Mouse (Mus musculus) CH12.LX (cell line): ENCODE measurements around the gene Ppfibp2. TPM values are rescaled to one million over a fixed set of nuclear protein-coding genes. Genes with fewer than 3 reads are reported as not detected.

Experiments
- DNase-seq: peaks from one replicate; pipeline ENCODE4 v3.0.0-alpha.2; 2013; ENCODE audit errors: extremely low read depth
- H3K27ac ChIP-seq: 2 replicates; pipeline ENCODE4 v1.5.1; 2012; ENCODE audit warnings: low read depth, mild to moderate bottlenecking, control low read depth, moderate library complexity; ENCODE audit not compliant: insufficient read depth
- H3K27me3 ChIP-seq: replicated peaks from 2 replicates; pipeline ENCODE3; 2012; ENCODE audit warnings: inconsistent platforms
- H3K36me3 ChIP-seq, 2 experiments: replicated peaks in 1 of 2; 2 replicates each; pipeline versions ENCODE3 to v1.6.1; 2012; ENCODE audit warnings: inconsistent platforms in 1 of 2, low read length in 1 of 2, mild to moderate bottlenecking in 1 of 2, mixed read lengths in 1 of 2, moderate library complexity in 1 of 2; ENCODE audit not compliant: control insufficient read depth in 1 of 2, insufficient read depth in 1 of 2
- H3K4me1 ChIP-seq, 2 experiments: 2 replicates each; pipeline ENCODE4 v1.6.1; 2012; ENCODE audit warnings: inconsistent platforms in 1 of 2, moderate library complexity in 1 of 2; ENCODE audit not compliant: insufficient read depth in 2 of 2, control insufficient read depth in 1 of 2
- H3K4me2 ChIP-seq: 2 replicates; pipeline ENCODE4 v1.6.1; 2012; ENCODE audit warnings: low read depth, mild to moderate bottlenecking, control low read depth; ENCODE audit not compliant: poor library complexity, insufficient read depth, severe bottlenecking
- H3K4me3 ChIP-seq, 3 experiments: fragments of 150-350 bp in 1 of 3; sonication (generic) in 1 of 3; replicated peaks in 1 of 3; 2 replicates each; pipeline versions ENCODE3 to v1.5.1; 2011 to 2012; ENCODE audit warnings: low read depth in 2 of 3, low read length in 2 of 3, mild to moderate bottlenecking in 2 of 3, moderate library complexity in 2 of 3, control low read depth in 1 of 3, improper control_type of control experiment in 1 of 3, inconsistent platforms in 1 of 3, mixed read lengths in 1 of 3; ENCODE audit not compliant: poor library complexity in 1 of 3
- H3K79me2 ChIP-seq: replicated peaks from 2 replicates; pipeline ENCODE4 v1.6.1; 2012; ENCODE audit warnings: mild to moderate bottlenecking, moderate library complexity; ENCODE audit not compliant: control insufficient read depth, poor library complexity, insufficient read depth, severe bottlenecking; ENCODE audit errors: extremely low read depth
- H3K9ac ChIP-seq: 2 replicates; pipeline ENCODE4 v1.6.1; 2012; ENCODE audit warnings: low read depth, mild to moderate bottlenecking, control low read depth, moderate library complexity; ENCODE audit not compliant: insufficient read depth
- H3K9me3 ChIP-seq: replicated peaks from 2 replicates; pipeline ENCODE3; 2012; ENCODE audit warnings: low read length, inconsistent platforms, mixed read lengths
- CHD1 ChIP-seq: IDR thresholded peaks from 2 replicates; pipeline ENCODE4 v1.6.1; 2012; ENCODE audit warnings: low read depth, low read length, improper control_type of control experiment, inconsistent platforms
- CHD2 ChIP-seq: IDR thresholded peaks from 2 replicates; pipeline ENCODE4 v1.6.1; 2011; ENCODE audit warnings: low read length, improper control_type of control experiment
- ELF1 ChIP-seq: IDR thresholded peaks from 2 replicates; pipeline ENCODE4 v1.6.1; 2014; ENCODE audit warnings: low read depth, mild to moderate bottlenecking, inconsistent platforms, low read length, improper control_type of control experiment
- EP300 ChIP-seq: IDR thresholded peaks from 2 replicates; pipeline ENCODE4 v1.6.1; 2011; ENCODE audit warnings: low read length, improper control_type of control experiment
- ETS1 ChIP-seq: conservative IDR thresholded peaks from 2 replicates; pipeline ENCODE4 v1.6.1; 2012; ENCODE audit warnings: low read depth, mild to moderate bottlenecking, inconsistent platforms, low read length, improper control_type of control experiment, moderate library complexity
- JUN ChIP-seq: IDR thresholded peaks from 2 replicates; pipeline ENCODE4 v1.6.1; 2011; ENCODE audit warnings: low read depth, mild to moderate bottlenecking, low read length, improper control_type of control experiment, moderate library complexity; ENCODE audit not compliant: insufficient read depth
- KAT2A ChIP-seq: IDR thresholded peaks from 2 replicates; pipeline ENCODE4 v1.6.1; 2012; ENCODE audit warnings: low read length, improper control_type of control experiment, inconsistent platforms; ENCODE audit not compliant: insufficient replicate concordance
- MAFK ChIP-seq: IDR thresholded peaks from 2 replicates; pipeline ENCODE4 v1.6.1; 2011; ENCODE audit warnings: low read length, improper control_type of control experiment; ENCODE audit not compliant: insufficient replicate concordance
- MAX ChIP-seq: IDR thresholded peaks from 2 replicates; pipeline ENCODE4 v1.6.1; 2011; ENCODE audit warnings: low read length, improper control_type of control experiment
- MAZ ChIP-seq: IDR thresholded peaks from 2 replicates; pipeline ENCODE4 v1.6.1; 2012; ENCODE audit warnings: low read depth, mild to moderate bottlenecking, inconsistent platforms, low read length, improper control_type of control experiment, moderate library complexity
- MEF2A ChIP-seq: IDR thresholded peaks from 2 replicates; pipeline ENCODE4 v1.6.1; 2014; ENCODE audit warnings: low read depth, mild to moderate bottlenecking, inconsistent platforms, low read length, improper control_type of control experiment, borderline replicate concordance
- MXI1 ChIP-seq: IDR thresholded peaks from 2 replicates; pipeline ENCODE4 v1.6.1; 2011; ENCODE audit warnings: mild to moderate bottlenecking, low read depth, low read length, improper control_type of control experiment
- NELFE ChIP-seq: IDR thresholded peaks from 2 replicates; pipeline ENCODE4 v1.6.1; 2011; ENCODE audit warnings: low read depth, low read length, improper control_type of control experiment
- NRF1 ChIP-seq: IDR thresholded peaks from 2 replicates; pipeline ENCODE4 v1.6.1; 2014; ENCODE audit warnings: low read depth, mild to moderate bottlenecking, inconsistent platforms, low read length, improper control_type of control experiment, moderate library complexity
- POLR2AphosphoS2 ChIP-seq: IDR thresholded peaks from 2 replicates; pipeline ENCODE4 v1.6.1; 2011; ENCODE audit warnings: low read depth, low read length, improper control_type of control experiment
- RCOR1 ChIP-seq: conservative IDR thresholded peaks from 2 replicates; pipeline ENCODE4 v1.6.1; 2012; ENCODE audit warnings: low read depth, mild to moderate bottlenecking, inconsistent platforms, low read length, improper control_type of control experiment
- SIN3A ChIP-seq: IDR thresholded peaks from 2 replicates; pipeline ENCODE4 v1.6.1; 2012; ENCODE audit warnings: low read length, improper control_type of control experiment, inconsistent platforms
- SMC3 ChIP-seq: IDR thresholded peaks from 2 replicates; pipeline ENCODE4 v1.6.1; 2011; ENCODE audit warnings: low read depth, low read length, improper control_type of control experiment
- TBP ChIP-seq: conservative IDR thresholded peaks from 2 replicates; pipeline ENCODE4 v1.6.1; 2011; ENCODE audit warnings: low read depth, low read length, improper control_type of control experiment
- UBTF ChIP-seq: IDR thresholded peaks from 2 replicates; pipeline ENCODE4 v1.6.1; 2012; ENCODE audit warnings: low read depth, mild to moderate bottlenecking, inconsistent platforms, low read length, improper control_type of control experiment, moderate library complexity
- USF1 ChIP-seq: IDR thresholded peaks from 2 replicates; pipeline ENCODE4 v1.6.1; 2014; ENCODE audit warnings: low read depth, mild to moderate bottlenecking, inconsistent platforms, low read length, improper control_type of control experiment
- USF2 ChIP-seq: conservative IDR thresholded peaks from 2 replicates; pipeline ENCODE4 v1.6.1; 2011; ENCODE audit warnings: low read depth, low read length, improper control_type of control experiment
- ZKSCAN1 ChIP-seq: IDR thresholded peaks from 2 replicates; pipeline ENCODE4 v1.6.1; 2012; ENCODE audit warnings: low read depth, inconsistent platforms, low read length, improper control_type of control experiment, borderline replicate concordance
- ZMIZ1 ChIP-seq: IDR thresholded peaks from 2 replicates; pipeline ENCODE4 v1.6.1; 2012; ENCODE audit warnings: low read depth, mild to moderate bottlenecking, inconsistent platforms, low read length, improper control_type of control experiment
- ZNF384 ChIP-seq: IDR thresholded peaks from 2 replicates; pipeline ENCODE4 v1.6.1; 2012; ENCODE audit warnings: low read depth, low read length, improper control_type of control experiment, inconsistent platforms
- dilution Hi-C: fragments of 300-500 bp; cut with MboI; formaldehyde crosslinking; loops from 2 replicates; pipeline ENCODE4 v1.14.3; 2020; ENCODE audit warnings: low sequenced_read_pairs; ENCODE audit not compliant: extremely low pct_unique_long_range_greater_than_20kb, extremely low pct_ligation_motif_present
- in situ Hi-C: fragments of 300-500 bp; cut with MboI; formaldehyde crosslinking; loops from 3 replicates; pipeline ENCODE4 v1.14.3; 2019; ENCODE audit warnings: low sequenced_read_pairs, low pct_ligation_motif_present, low pct_unique_long_range_greater_than_20kb, mixed read lengths
- polyA plus RNA-seq: library from polyadenylated mRNA; unstranded; fragments of >175 nt; gene quantifications from 2 replicates; pipeline ENCODE4 v1.2.1, GENCODE M21; 2012; ENCODE audit warnings: low read depth; ENCODE audit not compliant: insufficient read length
- total RNA-seq, 2 experiments: library from RNA; depleted of rRNA; stranded (reverse); fragments of 300-350 nt in 1 of 2; fragments of >200 nt in 1 of 2; gene quantifications; 2 replicates each; pipeline ENCODE4 v1.2.3; 2012 to 2014

Ppfibp2 gene
- total and polyA plus RNA-seq, 3 experiments: 30.2 to 40.3 (median 40.2) TPM

DNA sequence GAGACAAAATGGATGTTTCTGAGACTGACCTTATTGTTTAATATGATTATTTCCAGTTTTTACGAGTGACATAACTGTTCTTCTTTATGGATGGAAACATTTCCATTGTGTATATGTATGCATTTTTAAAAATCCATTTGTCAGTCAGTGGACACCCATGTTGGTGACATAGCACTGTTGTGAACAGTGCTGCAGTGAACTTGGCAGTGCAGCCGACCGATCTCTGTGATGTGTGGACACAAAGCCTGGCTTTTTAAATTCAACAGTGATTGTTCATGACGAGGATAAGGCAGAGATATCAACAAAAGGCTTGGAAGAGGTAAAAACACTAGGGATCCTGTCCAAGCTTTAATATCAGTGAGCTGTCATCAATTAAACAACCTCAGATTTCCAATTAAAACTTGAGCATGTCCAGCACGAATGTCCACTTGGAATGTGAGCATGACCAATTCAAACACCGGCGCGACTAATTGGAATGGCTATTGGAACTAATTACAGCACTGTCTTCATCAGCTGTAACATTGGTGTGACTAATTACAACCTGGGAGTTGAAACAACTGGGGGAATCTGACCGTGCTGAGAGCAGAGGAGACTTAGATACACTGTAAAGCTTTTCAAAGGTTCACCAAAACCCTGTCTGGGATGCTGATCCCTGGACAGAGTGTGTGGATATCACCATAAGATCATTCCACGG is 99.4 kb downstream of the Ppfibp2 start:
- TF ChIP-seq MXI1: no peak
- TF ChIP-seq JUN: no peak
- TF ChIP-seq NELFE: no peak
- no peak for TF ChIP-seq CHD2
- TF ChIP-seq ZMIZ1: no peak
- TF ChIP-seq MAFK: no peak
- TF ChIP-seq SMC3: no peak
- TF ChIP-seq CHD1: no peak
- TF ChIP-seq USF1: no peak
- TF ChIP-seq POLR2AphosphoS2: no peak
- no peak for TF ChIP-seq MAZ
- no peak for TF ChIP-seq SIN3A
- no peak for TF ChIP-seq NRF1
- TF ChIP-seq EP300: no peak
- TF ChIP-seq USF2: no peak
- TF ChIP-seq ETS1: no peak
- Histone ChIP-seq H3K4me3 (no peak overlapping the region), H3K9ac (no peak overlapping the region), H3K36me3 (peaks cover 37 to 86% of the 10 kb centered on the region in 2 experiments), H3K4me1 (peaks cover 10 to 57% of the 10 kb centered on the region in 2 experiments), H3K27me3 (no peaks in the 10 kb centered on the region), H3K27ac (no peak overlapping the region), H3K9me3 (no peaks in the 10 kb centered on the region), H3K4me2 (no peak overlapping the region), H3K79me2 (peaks cover 2% of the 10 kb centered on the region; the same call in 1 of the 2 replicates)
- DNase-seq: no peak
- dilution Hi-C loops: no loop called here
- in situ Hi-C loops: no loop called here

DNA sequence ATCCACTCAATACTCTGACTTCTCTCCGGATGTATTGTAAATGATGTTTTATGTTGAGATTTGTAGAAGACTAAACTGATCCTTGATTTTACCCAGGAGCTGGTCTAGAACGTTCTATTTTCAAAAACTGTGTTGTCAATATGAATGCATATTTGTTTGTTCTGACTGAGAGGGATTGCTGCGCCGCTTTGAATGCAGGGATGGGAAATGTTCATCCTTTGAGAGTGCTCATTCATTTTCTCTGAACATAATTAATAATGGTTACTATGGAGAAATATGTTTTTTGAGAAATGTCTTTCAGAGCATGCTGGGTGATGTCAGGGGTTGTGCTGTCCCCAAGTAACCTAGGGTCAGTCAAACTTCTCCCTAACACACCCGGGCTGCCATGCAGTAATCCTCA is 102.1 kb downstream of the Ppfibp2 start:
- peaks cover 5 to 34% of the 10 kb centered on the region in 2 experiments; a peak in 3 of 4 replicates for H3K4me1 ChIP-seq
- no peak overlapping the region for H3K4me2 ChIP-seq
- no peak for DNase-seq
- TF ChIP-seq ZMIZ1 (no peak), MEF2A (no peak), USF2 (no peak), ZKSCAN1 (no peak), KAT2A (no peak), NELFE (no peak), ELF1 (no peak), RCOR1 (no peak), USF1 (no peak), ZNF384 (no peak), MAX (no peak), TBP (no peak), SIN3A (no peak), ETS1 (no peak), UBTF (no peak), JUN (no peak), EP300 (no peak)
- dilution Hi-C loops (no loop called here), in situ Hi-C loops (no loop called here)
- peaks cover 2% of the 10 kb centered on the region; the same call in 1 of the 2 replicates for H3K79me2 ChIP-seq
- H3K4me3 ChIP-seq: no peak overlapping the region
- H3K27ac ChIP-seq: no peak overlapping the region
- H3K9ac ChIP-seq: no peak overlapping the region
- no peaks in the 10 kb centered on the region for H3K9me3 ChIP-seq
- H3K36me3 ChIP-seq: peaks cover 52 to 89% of the 10 kb centered on the region in 2 experiments
- no peaks in the 10 kb centered on the region for H3K27me3 ChIP-seq
